Mouse (Mus musculus) forebrain, embryonic 11.5 days (tissue): ENCODE measurements at regions not wholly inside any gene's neighbourhood (a gene's known extent, or its start where the extent isn't known, plus 50 kb on each side); places are given as distances from the start of the nearest gene placed in this dataset.

Source experiments
- ATAC-seq: fragments of 200-750 bp; cut with Nextera tagmentation; replicated peaks from 2 replicates; pipeline ENCODE4 v1.8.0; 2017; ENCODE audit warnings: moderate TSS enrichment; ENCODE audit not compliant: low FRiP score
- DNase-seq: peaks from one replicate; pipeline ENCODE4 v3.0.0-alpha.2; 2017; ENCODE audit warnings: low spot score
- H3K27ac ChIP-seq: fragments of 300-500 bp; sonication (generic); 2 replicates; pipeline ENCODE4 v1.5.1; 2014; ENCODE audit warnings: low read depth, low read length
- H3K27me3 ChIP-seq: fragments of 300-500 bp; sonication (generic); 2 replicates; pipeline ENCODE4 v1.6.1; 2014; ENCODE audit warnings: mild to moderate bottlenecking, low read length, mixed read lengths; ENCODE audit not compliant: control insufficient read depth, insufficient read depth
- H3K36me3 ChIP-seq: fragments of 300-500 bp; sonication (generic); 2 replicates; pipeline ENCODE4 v1.6.1; 2014; ENCODE audit warnings: mild to moderate bottlenecking, low read length, moderate library complexity, mixed read lengths; ENCODE audit not compliant: control insufficient read depth, insufficient read depth
- H3K4me1 ChIP-seq: fragments of 300-500 bp; sonication (generic); replicated peaks from 2 replicates; pipeline ENCODE4 v1.6.1; 2014; ENCODE audit warnings: low read length, mixed read lengths; ENCODE audit not compliant: control insufficient read depth, insufficient read depth
- H3K4me2 ChIP-seq: fragments of 300-500 bp; sonication (generic); 2 replicates; pipeline ENCODE4 v1.6.1; 2014; ENCODE audit warnings: low read depth, mild to moderate bottlenecking, low read length, moderate library complexity, mixed read lengths; ENCODE audit not compliant: severe bottlenecking
- H3K4me3 ChIP-seq: fragments of 300-500 bp; sonication (generic); 2 replicates; pipeline ENCODE4 v1.5.1; 2014; ENCODE audit warnings: low read depth, low read length
- H3K9ac ChIP-seq: fragments of 300-500 bp; sonication (generic); 2 replicates; pipeline ENCODE4 v1.6.1; 2014; ENCODE audit warnings: low read length
- H3K9me3 ChIP-seq: fragments of 300-500 bp; sonication (generic); 2 replicates; pipeline ENCODE4 v1.6.1; 2016; ENCODE audit warnings: low read length, mixed read lengths; ENCODE audit not compliant: control insufficient read depth
- WGBS: fragments of 180-500 bp; shearing (Covaris S2); extraction: QIAGEN DNeasy Blood & Tissue Kit; methylation state at CpG from one replicate; pipeline ENCODE4 v1.1.7; 2014; 5-methylcytosine and 5-hydroxymethylcytosine counted together

DNA sequence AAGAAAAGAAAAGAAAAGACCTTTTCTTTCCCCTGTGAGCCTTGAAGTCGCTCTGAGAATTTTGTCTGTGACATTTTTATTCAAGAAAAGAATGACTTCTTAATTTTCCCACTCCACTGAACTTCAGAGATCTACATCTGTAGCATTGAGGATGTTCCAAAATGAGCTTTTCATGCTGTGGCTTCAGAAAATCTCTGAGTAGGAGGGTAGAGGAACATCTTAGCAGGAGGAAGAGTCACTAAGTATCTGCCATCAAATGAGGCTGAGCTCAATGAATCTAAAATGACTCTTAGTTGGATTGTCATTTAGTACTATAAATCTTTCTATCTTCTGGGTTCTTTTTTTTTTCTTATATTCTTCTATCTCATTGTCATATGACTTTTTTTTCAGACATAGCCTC is 1817.8 kb upstream of the Sel1l start:
- ATAC-seq: no peak

More for the DNA sequence above, 1817.8 kb upstream of the Sel1l start:
- no peak overlapping the region for H3K27ac ChIP-seq
- no peaks in the 10 kb centered on the region for H3K36me3 ChIP-seq
- no peaks in the 10 kb centered on the region for H3K9me3 ChIP-seq
- H3K9ac ChIP-seq: no peak overlapping the region
- no peak overlapping the region for H3K4me2 ChIP-seq
- H3K27me3 ChIP-seq: no peaks in the 10 kb centered on the region
- DNase-seq: no peak
- 76% methylated on average over 1 of the region's 1 CpGs for WGBS
- no peaks in the 10 kb centered on the region for H3K4me1 ChIP-seq
- no peak overlapping the region for H3K4me3 ChIP-seq
